Mouse (Mus musculus) left cerebral cortex, adult 18-20 months (tissue): ENCODE results near the gene Gm1123. TPM values are rescaled to one million over a fixed set of nuclear protein-coding genes. Genes with fewer than 3 reads are reported as not detected.

Experiments used
- DNase-seq, 2 experiments: peaks; one replicate each; pipeline ENCODE4 v3.0.0; 2021 to 2022; ENCODE audit warnings: low spot score in 2 of 2, mixed read lengths in 1 of 2
- long read RNA-seq, 2 experiments: library from polyadenylated mRNA; stranded (forward); transcript quantifications; one replicate each; pipeline ENCODE4 v2.0.0; 2021
- total RNA-seq, 2 experiments: library from RNA; stranded (reverse); gene quantifications; 2 replicates each; pipeline ENCODE4 v1.2.3; 2021

Gene Gm1123
- total RNA-seq, result not detected
- long read RNA-seq, experiment 1, result 0 reads
- long read RNA-seq, experiment 2, result 0 reads

- no peak for DNase-seq
Measured at GRCm38 (mm10) chr9:99035575-99035974, at the start of gene Gm1123. Gm1123 (minus strand) TSS chr9:99035715.

DNA sequence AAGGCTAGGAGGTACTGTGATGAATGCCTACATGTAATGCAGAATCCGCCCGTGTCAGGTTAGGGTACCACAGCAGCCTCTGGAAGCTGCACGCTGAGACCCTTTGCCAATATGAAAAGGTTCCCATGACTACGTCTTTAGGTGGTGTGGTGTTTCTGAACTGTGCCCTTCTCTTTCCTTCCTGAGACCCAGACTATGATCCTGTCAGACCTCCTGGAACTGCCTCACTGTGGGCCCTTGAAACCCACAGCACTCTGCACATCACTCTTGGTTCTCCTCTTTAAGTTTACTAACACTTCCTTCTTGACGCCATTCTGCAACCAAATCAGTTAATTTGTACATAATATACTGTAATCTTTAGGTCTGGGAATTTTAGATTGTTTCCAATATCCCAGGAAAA is 46.2 kb upstream of the Gm1123 start:
- no peak for DNase-seq

- no peak for DNase-seq
Measured at GRCm38 (mm10) chr9:99081308-99081707, 45.8 kb upstream of the Gm1123 start.

DNA sequence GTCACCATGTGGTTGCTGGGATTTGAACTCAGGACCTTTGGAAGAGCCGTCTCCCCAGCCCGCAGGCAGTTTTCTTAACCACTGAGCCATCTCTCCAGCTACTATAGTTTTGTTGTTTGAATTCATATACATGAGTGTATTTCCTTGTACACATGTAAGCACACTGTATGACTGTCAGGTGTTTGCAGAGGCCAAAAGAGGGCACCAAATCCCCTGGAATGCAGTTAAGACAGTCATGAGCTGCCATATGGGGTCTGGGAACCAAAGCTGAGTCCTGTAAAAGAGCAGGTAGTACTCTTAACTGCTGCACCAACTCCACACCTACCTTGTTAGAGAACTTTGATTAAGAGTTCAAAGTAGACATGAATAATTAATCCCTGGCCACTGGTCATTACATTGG is 45.1 kb upstream of the Gm1123 start:
- no peak for DNase-seq

DNA sequence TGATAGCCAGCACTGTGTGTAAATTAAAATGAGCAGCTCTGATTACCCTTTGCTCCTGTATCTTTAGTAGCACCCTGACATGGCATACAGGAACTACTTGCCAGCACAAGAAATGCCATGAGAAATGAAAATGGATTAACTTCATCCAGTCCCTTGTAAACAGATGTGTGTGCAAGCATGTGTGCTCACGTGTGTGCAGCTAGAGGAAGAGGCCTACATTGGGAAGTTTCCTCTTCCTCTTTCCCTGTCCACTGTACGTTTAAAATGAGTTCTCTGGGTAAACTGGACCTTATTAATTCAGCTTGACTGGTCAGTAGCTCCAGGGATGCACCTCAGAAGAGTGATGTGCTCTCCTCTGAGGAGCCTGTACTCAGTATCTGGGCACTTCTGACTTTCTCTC is 38.9 kb upstream of the Gm1123 start:
- no peak for DNase-seq

DNA sequence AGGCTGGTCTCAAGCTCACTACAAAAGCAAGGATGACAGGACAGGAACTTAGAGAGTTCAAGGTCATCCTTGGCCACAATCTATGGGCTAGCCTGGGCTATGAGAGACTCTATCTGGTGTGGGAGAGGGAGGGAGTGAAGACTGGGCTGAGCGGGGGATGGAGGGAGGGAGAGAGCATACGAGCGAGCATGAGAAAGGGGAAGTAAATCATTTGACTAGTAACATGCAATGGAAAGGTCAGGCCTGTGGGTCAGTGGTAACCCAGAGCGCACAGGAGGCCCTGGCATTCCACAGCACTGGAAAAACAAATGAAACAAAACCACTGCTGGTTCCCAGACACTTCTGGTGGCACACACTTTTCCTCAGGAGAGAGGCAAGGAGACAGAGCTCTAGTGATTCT is 37.0 kb upstream of the Gm1123 start:
- DNase-seq, result no peak

DNA sequence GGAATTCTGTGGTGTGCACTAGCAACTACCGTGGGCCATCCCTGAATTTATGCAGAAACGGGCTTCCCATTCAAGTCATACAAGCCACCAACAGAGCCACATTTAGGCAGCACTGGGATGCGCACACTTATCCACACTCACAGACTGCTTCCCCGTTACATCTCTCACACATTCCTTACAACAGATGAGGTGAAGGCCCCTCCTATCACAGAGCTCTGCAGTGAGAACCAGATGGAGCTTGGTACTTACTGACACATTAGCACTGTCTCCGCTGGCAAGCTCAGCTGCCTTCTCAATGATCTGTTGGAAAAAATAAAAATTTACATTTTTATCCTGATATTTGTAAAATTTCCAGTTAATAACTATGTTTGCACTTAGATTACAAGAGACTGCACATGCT is 29.8 kb upstream of the Gm1123 start:
- no peak for DNase-seq

- no peak for DNase-seq
Measured at GRCm38 (mm10) chr9:99064216-99064615, 28.7 kb upstream of the Gm1123 start.

DNA sequence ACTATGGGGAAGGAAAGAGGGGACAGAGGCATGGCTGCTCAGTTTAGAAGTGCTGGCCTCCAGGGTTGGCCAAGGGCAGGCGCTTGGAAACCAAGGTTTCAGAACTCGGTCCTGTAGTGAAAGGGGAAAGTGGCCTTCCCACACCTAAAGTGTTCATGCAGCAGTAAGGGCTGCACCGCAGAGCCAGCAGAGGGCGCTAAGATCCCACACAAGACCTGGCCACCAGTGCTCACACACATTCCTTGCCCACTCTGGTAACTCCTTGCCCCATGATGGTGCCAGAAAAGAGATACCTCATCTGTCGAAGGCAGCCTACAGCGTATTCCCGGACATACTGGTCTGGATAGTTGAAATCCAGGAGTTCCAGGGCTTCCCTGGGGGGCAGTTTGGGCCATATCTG is 27.0 kb upstream of the Gm1123 start:
- peak; percentile 81 to 83 for DNase-seq

DNA sequence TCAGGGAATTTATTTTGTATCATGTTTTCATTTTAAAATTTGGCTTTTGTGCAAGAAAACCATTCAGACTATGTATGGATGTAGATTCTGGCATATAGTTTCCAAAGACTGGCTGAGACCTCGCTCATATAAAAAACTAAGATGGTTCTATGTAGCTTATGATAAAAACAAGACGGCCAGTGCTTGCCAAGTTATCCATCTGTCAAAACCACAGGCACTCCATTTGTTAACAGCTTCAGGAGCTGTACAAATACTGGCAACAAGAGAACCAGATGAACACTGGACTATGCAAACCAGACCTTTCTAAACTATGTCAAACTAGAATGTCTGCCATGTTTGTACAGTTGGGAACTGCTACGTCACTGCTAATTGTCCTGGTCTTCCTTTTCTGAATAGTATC is 22.2 kb upstream of the Gm1123 start:
- no peak for DNase-seq

DNA sequence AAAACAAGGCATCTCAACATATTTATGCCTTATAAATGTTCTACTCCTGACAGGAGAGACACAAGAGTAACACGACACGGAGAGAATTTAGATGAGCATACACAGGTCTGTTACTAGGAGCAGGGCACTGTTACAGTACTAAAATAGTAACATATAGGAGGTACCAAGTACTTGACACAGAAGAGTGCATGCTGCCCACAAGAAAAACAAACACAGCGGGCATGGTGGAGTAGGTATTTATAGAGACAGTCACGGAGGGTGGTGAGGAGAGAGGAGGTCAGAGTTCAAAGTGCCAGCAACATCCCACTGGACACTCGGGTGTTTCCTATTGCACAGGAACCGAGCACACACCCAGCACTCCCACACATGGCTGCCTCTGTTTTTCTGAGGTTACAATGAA is 14.2 kb upstream of the Gm1123 start:
- DNase-seq, result no peak

- no peak for DNase-seq
Measured at GRCm38 (mm10) chr9:99048724-99049250, 13.3 kb upstream of the Gm1123 start.

DNA sequence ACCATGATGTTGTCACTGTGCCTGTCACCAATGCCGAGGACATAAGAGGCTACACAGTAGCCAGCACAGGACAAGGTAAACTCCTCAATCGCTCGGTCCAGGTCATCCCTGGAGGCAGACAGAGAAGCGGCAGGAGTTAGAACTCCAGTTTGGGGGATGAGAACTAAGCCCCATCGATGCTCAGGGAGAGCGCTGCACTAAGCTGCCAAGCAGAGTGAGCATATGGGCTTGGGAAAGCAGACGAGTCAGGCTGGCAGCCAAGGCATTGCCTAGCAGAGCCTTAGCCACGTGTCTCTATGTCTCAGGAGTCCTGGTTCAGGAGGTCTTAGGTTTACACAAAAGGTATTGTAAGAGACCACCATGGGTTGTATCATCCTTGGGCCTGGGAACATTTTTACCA is 9.2 kb upstream of the Gm1123 start:
- no peak for DNase-seq

DNA sequence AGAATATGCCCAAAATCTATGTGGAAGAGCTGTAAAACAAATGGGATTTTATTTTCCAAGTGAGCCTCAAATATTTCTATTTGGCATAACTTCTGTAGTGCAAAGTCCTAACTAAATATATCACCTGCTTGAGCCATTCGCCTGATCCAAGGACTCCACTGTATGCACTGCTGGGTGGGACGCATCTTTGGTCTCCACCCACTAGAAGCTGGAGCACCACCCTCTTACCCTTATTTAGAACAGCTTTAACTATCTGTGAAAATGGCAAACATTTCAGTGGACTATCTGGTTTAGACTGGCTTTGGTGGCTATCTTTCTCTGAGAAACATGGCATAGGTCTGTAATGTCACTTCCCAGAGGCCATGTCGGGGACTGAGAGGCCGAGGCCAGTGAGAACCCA is 7.1 kb upstream of the Gm1123 start:
- no peak for DNase-seq

GRCm38 (mm10) chr9:99041994-99042393 is 6.5 kb upstream of the Gm1123 start:
- DNase-seq, result no peak

DNA sequence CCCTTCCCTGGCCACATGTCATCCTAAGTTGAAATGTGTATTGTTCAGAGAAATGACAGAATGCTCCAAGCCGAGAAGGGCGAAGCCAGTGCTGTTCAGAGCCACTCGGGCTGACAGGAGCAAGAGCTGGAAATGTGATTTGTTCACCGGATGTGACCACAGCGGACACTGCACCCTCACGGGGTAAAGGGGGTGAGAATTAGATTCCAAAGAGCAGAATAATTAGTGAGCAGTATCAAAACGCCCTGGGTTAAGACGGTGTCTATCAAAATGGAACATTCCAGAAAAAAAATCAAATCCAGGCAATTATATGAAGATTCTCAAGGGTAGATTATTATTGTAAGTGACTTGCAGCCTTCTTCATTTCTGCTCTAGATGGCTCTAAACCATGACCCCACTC is 1.4 kb downstream of the Gm1123 start:
- DNase-seq, result no peak

GRCm38 (mm10) chr9:99032031-99032430 is 3.5 kb downstream of the Gm1123 start:
- no peak for DNase-seq

- no peak for DNase-seq
Measured at GRCm38 (mm10) chr9:99021751-99022150, 13.8 kb downstream of the Gm1123 start.

- no peak for DNase-seq
Measured at GRCm38 (mm10) chr9:99021166-99021565, 14.3 kb downstream of the Gm1123 start.

GRCm38 (mm10) chr9:99017679-99018078 is 17.8 kb downstream of the Gm1123 start:
- no peak for DNase-seq

- DNase-seq, result peak in 1 of 2 experiments; percentile 7
Measured at GRCm38 (mm10) chr9:99016759-99017158, 18.8 kb downstream of the Gm1123 start.

GRCm38 (mm10) chr9:99016301-99016700 is 19.2 kb downstream of the Gm1123 start:
- no peak for DNase-seq

- DNase-seq, result no peak
Measured at GRCm38 (mm10) chr9:99009898-99010199, 25.7 kb downstream of the Gm1123 start.
